Mouse (Mus musculus): ENCODE results near the gene Klrb1b. TPM values are rescaled to one million over a fixed set of nuclear protein-coding genes. Genes with fewer than 3 reads are reported as not detected.

Klrb1b gene
- 0.79 and 0.93 TPM in 2 replicates for polyA plus RNA-seq (2012; rRNA removed)

- 81% methylated on average over 6 of the region's 6 CpGs for WGBS
Measured at GRCm38 (mm10) chr6:128826132-128826531, at the start of gene Klrb1b, which contains the start of gene Gm44511. Gene Klrb1b, minus strand, starts transcription at chr6:128826331. Gene Gm44511, minus strand, starts transcription at chr6:128826315.

GRCm38 (mm10) chr6:128871910-128872610 lies 45.9 kb upstream of the Klrb1b start:
- 96% methylated on average over 1 of the region's 1 CpGs for WGBS
- DNase-seq (ENCODE audit: low read depth, low spot score): no peak

More at GRCm38 (mm10) chr6:128826132-128826531, at the start of gene Klrb1b, which contains the start of gene Gm44511:
- no peak for DNase-seq (ENCODE audit: low read depth, low spot score)

GRCm38 (mm10) chr6:128868861-128869260 lies 42.7 kb upstream of the Klrb1b start:
- 77% methylated on average over 3 of the region's 3 CpGs for WGBS
- no peak for DNase-seq (ENCODE audit: low read depth, low spot score)

- 93% methylated on average over 2 of the region's 2 CpGs for WGBS
- DNase-seq (ENCODE audit: low read depth, low spot score): no peak
Measured at GRCm38 (mm10) chr6:128857976-128858375, 31.8 kb upstream of the Klrb1b start.

GRCm38 (mm10) chr6:128856250-128856649 lies 30.1 kb upstream of the Klrb1b start:
- 9% methylated on average over 5 of the region's 5 CpGs for WGBS
- DNase-seq (ENCODE audit: low read depth, low spot score): no peak

- no peak for DNase-seq (ENCODE audit: low read depth, low spot score)
- WGBS: 50% methylated on average over 1 of the region's 1 CpGs
Measured at GRCm38 (mm10) chr6:128855477-128855876, 29.3 kb upstream of the Klrb1b start.

GRCm38 (mm10) chr6:128854895-128855294 lies 28.8 kb upstream of the Klrb1b start:
- DNase-seq (ENCODE audit: low read depth, low spot score): no peak
- WGBS: 44% methylated on average over 3 of the region's 3 CpGs

- WGBS: 27% methylated on average over 12 of the region's 12 CpGs
- no peak for DNase-seq (ENCODE audit: low read depth, low spot score)
Measured at GRCm38 (mm10) chr6:128854024-128854820, 28.1 kb upstream of the Klrb1b start.

GRCm38 (mm10) chr6:128852766-128853165 lies 26.6 kb upstream of the Klrb1b start:
- DNase-seq (ENCODE audit: low read depth, low spot score): no peak
- WGBS: 57% methylated on average over 3 of the region's 3 CpGs

- no peak for DNase-seq (ENCODE audit: low read depth, low spot score)
- WGBS: 32% methylated on average over 2 of the region's 2 CpGs
Measured at GRCm38 (mm10) chr6:128851151-128851550, 25.0 kb upstream of the Klrb1b start.

- 6% methylated on average over 2 of the region's 2 CpGs for WGBS
- no peak for DNase-seq (ENCODE audit: low read depth, low spot score)
Measured at GRCm38 (mm10) chr6:128850671-128851070, 24.5 kb upstream of the Klrb1b start.

GRCm38 (mm10) chr6:128849902-128850301 lies 23.8 kb upstream of the Klrb1b start:
- DNase-seq (ENCODE audit: low read depth, low spot score): no peak

GRCm38 (mm10) chr6:128847401-128847800 lies 21.3 kb upstream of the Klrb1b start:
- 98% methylated on average over 4 of the region's 4 CpGs for WGBS
- no peak for DNase-seq (ENCODE audit: low read depth, low spot score)

More at GRCm38 (mm10) chr6:128849902-128850301, 23.8 kb upstream of the Klrb1b start:
- WGBS: 44% methylated on average over 2 of the region's 2 CpGs

GRCm38 (mm10) chr6:128845998-128846542 lies 19.9 kb upstream of the Klrb1b start:
- 77% methylated on average over 8 of the region's 9 CpGs for WGBS
- no peak for DNase-seq (ENCODE audit: low read depth, low spot score)

- no peak for DNase-seq (ENCODE audit: low read depth, low spot score)
- 42% methylated on average over 7 of the region's 7 CpGs for WGBS
Measured at GRCm38 (mm10) chr6:128845319-128845979, 19.3 kb upstream of the Klrb1b start.

- no peak for DNase-seq (ENCODE audit: low read depth, low spot score)
- WGBS: 94% methylated on average over 5 of the region's 5 CpGs
Measured at GRCm38 (mm10) chr6:128844586-128845080, 18.5 kb upstream of the Klrb1b start.

- whole genome bisulfite sequencing: 39% methylated on average over 8 of the region's 8 CpGs
- no peak for DNase-seq (ENCODE audit: low read depth, low spot score)
Measured at GRCm38 (mm10) chr6:128844131-128844530, 18.0 kb upstream of the Klrb1b start.

GRCm38 (mm10) chr6:128843479-128843992 lies 17.4 kb upstream of the Klrb1b start:
- no peak for DNase-seq (ENCODE audit: low read depth, low spot score)
- WGBS: under 1% methylated on average over 22 of the region's 22 CpGs

GRCm38 (mm10) chr6:128842945-128843478 lies 16.9 kb upstream of the Klrb1b start:
- no peak for DNase-seq (ENCODE audit: low read depth, low spot score)
- under 1% methylated on average over 44 of the region's 44 CpGs for WGBS
